Mouse (Mus musculus): Measurements from ENCODE around the gene Fam89b.

The Fam89b gene

DNA sequence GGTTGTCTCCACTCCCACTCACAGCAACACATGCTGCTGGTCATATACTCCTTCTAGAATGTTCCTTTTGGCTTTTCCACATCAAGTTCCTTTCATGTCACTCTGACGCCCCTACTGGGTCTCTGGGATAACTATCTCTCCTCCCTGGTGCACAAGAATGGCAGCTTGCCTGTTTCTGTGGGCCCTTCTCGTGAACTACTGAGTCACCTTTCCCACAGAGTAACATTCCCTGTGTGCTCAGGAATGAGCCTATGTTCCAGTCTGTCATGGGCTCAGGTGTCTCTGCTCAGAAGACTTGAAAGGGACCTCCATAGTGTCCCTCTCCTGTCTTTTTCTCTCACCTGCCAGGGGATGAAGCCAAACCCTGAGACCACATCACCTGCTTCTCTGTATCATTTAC lies 10.0 kb upstream of the Fam89b start:
- no peak for DNase-seq (ENCODE audit: low read depth, low spot score)

DNA sequence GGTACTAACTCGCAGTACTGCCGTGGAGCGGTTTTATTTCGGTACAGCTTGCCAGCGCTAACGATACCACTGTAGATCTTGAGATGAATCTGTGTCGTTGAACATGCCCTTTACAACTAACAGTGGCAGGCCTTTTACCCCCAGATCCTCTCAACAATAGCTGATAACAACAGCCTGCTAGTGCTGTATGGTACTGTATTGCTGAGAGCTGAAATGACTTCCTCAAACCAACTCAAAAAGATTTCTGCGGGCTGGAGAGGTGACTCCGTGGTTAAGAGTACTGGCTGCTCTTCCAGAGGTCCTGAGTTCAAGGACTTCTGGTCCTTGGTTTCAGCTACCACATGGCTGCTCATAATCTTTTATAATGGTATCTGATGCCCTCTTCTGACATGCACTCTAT lies 4.9 kb upstream of the Fam89b start:
- no peak for DNase-seq (ENCODE audit: low read depth, low spot score)

GRCm38 (mm10) chr19:5731264-5731978 lies 2.0 kb upstream of the Fam89b start:
- peak; percentile 96 for DNase-seq (ENCODE audit: low read depth, low spot score)

DNA sequence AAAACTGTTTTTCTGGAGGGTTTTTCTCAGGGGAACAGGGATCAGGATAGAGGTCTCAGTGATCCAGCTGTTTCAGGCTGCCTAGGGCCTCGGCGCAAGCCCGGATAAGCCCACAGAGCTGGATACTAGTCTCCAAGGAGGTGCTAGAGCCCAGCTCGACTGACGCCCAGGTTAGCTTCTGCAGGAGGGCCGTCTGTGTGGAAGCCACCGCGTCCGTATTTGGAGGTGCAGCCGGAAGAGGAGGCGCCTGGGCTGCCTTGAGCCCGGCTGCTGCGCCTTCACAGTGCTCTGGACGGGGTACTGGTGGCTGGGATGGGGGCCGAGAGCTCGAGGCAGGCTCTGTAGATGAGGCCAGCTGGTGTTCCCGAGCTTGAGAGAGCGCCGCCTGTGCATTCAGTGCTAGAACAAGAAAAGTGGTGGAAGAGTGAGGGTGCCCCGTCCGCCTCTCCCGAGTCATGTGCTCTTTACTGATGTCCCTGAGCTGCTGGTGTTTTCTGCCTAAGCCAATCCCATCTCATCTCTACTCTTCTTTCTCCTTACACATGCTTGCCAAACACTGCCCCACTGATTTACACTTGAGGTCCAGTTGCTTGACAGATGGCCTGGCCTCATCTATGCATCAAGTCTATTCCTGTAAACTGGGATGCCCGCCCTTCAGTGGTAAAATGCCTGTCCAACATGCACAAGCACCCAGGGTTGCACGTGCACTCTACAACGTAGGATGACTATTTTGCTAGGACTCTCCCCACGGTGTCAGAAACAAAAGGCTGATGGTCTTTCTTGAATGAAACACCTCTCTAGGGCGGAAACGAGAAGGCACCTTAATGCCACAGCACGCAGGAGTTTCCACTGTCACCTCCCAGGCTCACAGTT lies 1.1 kb upstream of the Fam89b start:
- no peak for DNase-seq (ENCODE audit: low read depth, low spot score)

GRCm38 (mm10) chr19:5728631-5729443 lies 616 bp downstream of the Fam89b start:
- peak; percentile 45 for DNase-seq (ENCODE audit: low read depth, low spot score)

- DNase-seq (ENCODE audit: low read depth, low spot score), result peak; percentile 91
Measured at GRCm38 (mm10) chr19:5727701-5728100, 1.8 kb downstream of the Fam89b start.

- no peak for DNase-seq (ENCODE audit: low read depth, low spot score)
Measured at GRCm38 (mm10) chr19:5726961-5727578, 2.4 kb downstream of the Fam89b start.

DNA sequence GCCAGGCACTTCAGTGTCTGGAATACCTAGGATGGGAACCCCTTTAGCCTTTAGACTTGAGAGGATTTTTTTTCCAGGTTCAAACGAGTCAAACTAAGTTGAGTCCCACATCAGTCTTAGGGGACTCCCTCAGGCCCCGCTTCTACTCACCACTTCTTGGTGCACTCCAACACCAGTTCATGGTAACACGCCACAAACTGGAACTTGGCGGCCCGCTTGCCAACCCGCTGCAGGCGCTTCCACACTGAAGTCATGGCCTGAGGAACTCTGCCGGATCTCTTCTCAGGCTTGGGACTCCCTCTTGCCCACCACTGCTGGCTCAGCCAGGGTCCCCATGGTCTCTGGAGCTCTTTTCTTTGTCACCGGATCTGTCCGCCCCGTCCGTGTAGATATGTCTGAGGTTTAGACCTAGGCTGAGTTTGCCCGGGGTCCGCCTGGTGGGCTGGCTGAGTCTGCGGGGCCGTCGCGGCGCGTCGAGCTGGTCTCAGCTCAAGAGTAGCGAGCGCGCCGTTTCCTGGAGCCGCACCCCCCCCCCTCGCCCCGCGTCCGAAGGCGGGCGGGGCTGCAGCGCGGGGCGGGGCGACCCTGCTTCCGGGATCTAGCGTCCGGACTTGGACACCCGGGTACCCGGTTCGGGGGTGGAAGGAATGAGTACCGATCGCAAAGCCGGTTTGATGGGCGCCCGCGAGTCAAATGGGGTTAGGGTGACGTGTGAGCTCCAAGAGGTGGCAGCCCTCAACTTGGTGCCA lies 3.5 kb downstream of the Fam89b start, which contains the start of gene Ehbp1l1:
Ehbp1l1 (minus strand) TSS at position 551 of the 749 bp plus-strand sequence.
- peak; percentile 72 for DNase-seq (ENCODE audit: low read depth, low spot score)

GRCm38 (mm10) chr19:5725029-5725707 lies 4.3 kb downstream of the Fam89b start:
- DNase-seq (ENCODE audit: low read depth, low spot score), result no peak

DNA sequence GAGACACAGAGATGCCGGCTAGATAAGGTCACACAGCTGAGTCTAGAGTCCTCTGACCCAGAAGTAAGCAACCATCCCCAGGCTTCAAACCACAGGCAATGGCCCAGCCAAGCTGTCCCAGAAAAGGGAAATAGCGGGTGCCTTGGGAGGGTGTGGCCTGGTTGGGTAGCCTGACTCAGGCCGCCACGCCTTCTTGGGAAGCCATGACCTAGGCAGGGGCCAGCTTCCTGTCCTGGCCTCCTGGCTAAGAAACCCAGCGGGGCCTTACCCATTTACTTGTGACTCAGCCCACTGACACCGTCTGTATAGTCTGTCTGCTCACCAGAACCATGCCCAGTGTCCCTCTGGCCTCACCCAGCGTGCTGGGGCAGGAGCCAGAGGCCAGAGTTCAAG lies 4.9 kb downstream of the Fam89b start:
- DNase-seq (ENCODE audit: low read depth, low spot score), result no peak

DNA sequence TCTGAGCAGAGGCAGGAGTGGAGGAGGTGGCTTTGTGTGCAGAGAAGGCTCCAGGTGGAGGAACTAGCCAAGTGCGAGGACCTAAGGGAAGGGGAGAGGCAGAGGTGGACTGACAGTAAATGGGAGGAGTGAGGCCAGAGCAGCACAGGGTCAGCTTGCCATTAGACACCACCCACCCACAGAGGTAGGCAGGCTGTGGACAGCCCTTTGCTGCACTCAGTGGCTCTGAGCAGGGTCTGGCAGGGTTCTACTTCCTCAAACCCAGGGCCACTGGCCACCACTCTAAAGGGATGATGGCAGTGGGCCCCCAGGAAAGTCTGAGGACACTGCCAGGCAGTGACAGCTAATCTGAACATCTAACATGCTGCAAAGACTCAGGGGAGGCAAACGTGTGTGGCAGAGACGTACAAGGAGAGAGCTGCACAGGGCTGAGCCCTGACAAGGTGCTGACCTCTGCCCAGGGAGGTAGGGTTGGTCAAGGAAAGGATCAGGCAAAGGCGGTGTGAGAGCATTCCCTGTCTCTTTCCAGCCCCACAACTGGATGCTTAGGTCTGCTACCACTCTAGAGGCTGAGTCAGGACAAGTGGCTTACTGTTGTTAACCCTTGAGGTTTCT lies 5.4 kb downstream of the Fam89b start:
- no peak for DNase-seq (ENCODE audit: low read depth, low spot score)

DNA sequence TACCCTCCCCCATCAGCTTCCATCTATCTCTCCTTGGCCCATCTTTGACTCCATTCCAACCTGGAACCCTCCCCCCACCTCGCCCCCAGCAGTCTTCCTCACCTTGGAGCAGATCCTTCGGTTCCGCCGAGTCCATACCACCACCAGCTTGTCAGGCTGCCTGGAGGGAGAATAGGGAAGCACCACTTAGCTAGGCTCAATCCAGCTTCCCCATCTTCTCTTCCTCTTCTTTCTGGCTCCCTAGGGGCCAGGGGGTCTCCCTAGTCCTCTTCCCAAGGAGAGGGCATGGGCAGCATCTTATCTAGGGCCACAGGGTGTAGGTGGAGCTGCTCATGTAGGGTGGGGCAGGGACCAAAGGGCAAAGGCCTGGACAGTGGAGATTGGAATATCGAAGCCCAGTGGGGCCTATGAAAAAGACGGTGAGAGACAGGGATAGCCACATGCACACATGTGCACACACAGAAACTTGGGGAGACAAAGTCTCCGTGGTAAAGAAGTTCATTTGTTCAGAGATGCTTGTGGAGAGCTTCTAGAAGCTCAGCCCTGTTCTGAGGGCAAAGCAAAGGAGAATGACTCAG lies 6.5 kb downstream of the Fam89b start:
- no peak for DNase-seq (ENCODE audit: low read depth, low spot score)

- DNase-seq (ENCODE audit: low read depth, low spot score), result no peak
Measured at GRCm38 (mm10) chr19:5721233-5721632, 8.2 kb downstream of the Fam89b start.

DNA sequence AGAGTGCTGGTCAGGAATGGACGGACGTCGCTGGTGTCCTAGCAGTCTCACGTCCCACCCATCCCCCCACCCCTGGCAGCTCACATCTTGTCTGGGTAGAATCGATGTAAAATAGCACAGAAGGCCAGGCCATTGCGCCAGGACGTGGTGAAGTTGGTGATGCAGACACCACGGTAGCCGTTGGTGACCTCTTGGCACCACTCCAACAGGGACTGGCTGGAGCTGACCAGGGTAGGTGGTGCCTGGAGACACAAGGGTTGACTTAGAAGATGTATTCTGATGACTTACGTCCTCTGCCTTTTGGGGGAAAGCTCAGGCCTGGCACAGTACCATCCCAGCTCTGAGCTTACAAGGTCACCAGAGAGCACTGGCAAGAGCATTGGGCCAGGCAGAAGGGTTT lies 12.5 kb downstream of the Fam89b start:
- DNase-seq (ENCODE audit: low read depth, low spot score), result no peak

DNA sequence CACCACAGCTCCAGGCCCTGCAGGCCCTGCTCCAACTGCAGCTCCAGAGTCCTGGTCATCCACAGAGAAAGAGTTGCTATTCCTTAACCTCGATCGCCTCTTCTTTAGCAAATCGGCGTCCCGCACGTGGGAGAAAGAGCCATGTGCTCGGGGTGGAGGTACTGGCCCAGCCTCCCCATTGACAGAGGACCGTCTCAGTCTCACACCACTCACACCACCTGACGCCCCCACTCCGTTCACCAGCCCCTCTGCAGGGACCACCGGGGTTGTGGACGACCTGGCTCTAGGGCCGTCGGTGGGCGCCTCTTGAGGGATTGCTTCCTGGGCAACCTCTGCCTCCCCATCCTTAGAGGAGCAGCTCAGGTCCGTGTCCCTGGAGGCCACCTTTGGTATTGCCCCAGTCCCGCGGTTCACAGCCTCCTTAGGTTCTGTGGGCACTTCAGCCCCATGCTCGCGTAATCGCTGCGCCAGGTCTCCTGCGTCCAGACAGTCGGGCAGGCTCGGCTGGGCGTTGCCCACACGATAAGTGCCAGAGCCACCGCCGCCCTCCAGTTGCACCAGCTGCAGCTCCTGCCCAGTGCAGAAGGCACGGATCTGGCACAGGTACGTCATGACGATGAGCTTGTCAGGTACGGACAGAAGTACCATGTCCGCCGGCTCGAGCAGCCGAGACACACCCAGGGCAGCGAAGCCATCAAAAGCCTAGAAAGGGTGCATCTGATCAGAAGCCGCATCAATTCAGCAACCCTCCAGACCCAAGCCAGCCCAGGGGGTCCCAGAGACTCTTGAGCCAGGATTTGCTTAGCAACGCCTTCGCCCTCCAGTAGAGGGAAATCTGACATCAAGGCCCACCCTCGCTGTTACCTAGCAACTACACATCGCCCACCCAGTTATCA lies 13.4 kb downstream of the Fam89b start:
- DNase-seq (ENCODE audit: low read depth, low spot score), result peak; percentile 83

- peak; percentile 86 for DNase-seq (ENCODE audit: low read depth, low spot score)
Measured at GRCm38 (mm10) chr19:5713730-5714129, 15.7 kb downstream of the Fam89b start.

GRCm38 (mm10) chr19:5713255-5713654 lies 16.2 kb downstream of the Fam89b start:
- no peak for DNase-seq (ENCODE audit: low read depth, low spot score)

GRCm38 (mm10) chr19:5711907-5712460 lies 17.5 kb downstream of the Fam89b start:
- DNase-seq (ENCODE audit: low read depth, low spot score), result no peak
